Mouse (Mus musculus) bone marrow, adult 2 months (tissue): ENCODE results near the gene Mdfi. TPM values are rescaled to one million over a fixed set of nuclear protein-coding genes. Genes with fewer than 3 reads are reported as not detected.

Experiments used
- H3K27ac ChIP-seq: fragments of 200-500 bp; 2 replicates; pipeline ENCODE4 v1.5.1; 2012; ENCODE audit warnings: low read depth, mild to moderate bottlenecking, control low read depth, inconsistent platforms, low read length; ENCODE audit not compliant: control insufficient read depth, poor library complexity, insufficient read depth
- H3K4me1 ChIP-seq: fragments of 200-500 bp; 2 replicates; pipeline ENCODE4 v1.6.1; 2011; ENCODE audit warnings: low read length; ENCODE audit not compliant: control insufficient read depth, insufficient read depth
- H3K4me3 ChIP-seq: fragments of 200-500 bp; replicated peaks from 2 replicates; pipeline ENCODE3; 2011; ENCODE audit warnings: mild to moderate bottlenecking, low read depth, low read length, control low read depth; ENCODE audit not compliant: control insufficient read depth
- CTCF ChIP-seq: fragments of 200-500 bp; IDR thresholded peaks from 2 replicates; pipeline ENCODE4 v1.5.1; 2011; ENCODE audit warnings: low read length, control low read depth; ENCODE audit not compliant: control insufficient read depth, insufficient read depth
- POLR2A ChIP-seq: fragments of 200-500 bp; IDR thresholded peaks from 2 replicates; pipeline ENCODE4 v1.6.1; 2011; ENCODE audit warnings: low read depth, mild to moderate bottlenecking, control low read depth, low read length, borderline replicate concordance; ENCODE audit not compliant: control insufficient read depth
- WGBS: fragments of 180-500 bp; shearing (Covaris S2); methylation state at CpG from one replicate; pipeline ENCODE4 v1.1.7; 2018; 5-methylcytosine and 5-hydroxymethylcytosine counted together
- polyA plus RNA-seq: library from polyadenylated mRNA; stranded (reverse); fragments of >200 nt; gene quantifications from 2 replicates; pipeline ENCODE4 v1.2.4, GENCODE M21; 2011; ENCODE audit warnings: low replicate concordance; ENCODE audit not compliant: missing spikeins, insufficient read depth, insufficient read length

Gene Mdfi
- polyA plus RNA-seq, 1 experiment: 4.2 TPM

DNA sequence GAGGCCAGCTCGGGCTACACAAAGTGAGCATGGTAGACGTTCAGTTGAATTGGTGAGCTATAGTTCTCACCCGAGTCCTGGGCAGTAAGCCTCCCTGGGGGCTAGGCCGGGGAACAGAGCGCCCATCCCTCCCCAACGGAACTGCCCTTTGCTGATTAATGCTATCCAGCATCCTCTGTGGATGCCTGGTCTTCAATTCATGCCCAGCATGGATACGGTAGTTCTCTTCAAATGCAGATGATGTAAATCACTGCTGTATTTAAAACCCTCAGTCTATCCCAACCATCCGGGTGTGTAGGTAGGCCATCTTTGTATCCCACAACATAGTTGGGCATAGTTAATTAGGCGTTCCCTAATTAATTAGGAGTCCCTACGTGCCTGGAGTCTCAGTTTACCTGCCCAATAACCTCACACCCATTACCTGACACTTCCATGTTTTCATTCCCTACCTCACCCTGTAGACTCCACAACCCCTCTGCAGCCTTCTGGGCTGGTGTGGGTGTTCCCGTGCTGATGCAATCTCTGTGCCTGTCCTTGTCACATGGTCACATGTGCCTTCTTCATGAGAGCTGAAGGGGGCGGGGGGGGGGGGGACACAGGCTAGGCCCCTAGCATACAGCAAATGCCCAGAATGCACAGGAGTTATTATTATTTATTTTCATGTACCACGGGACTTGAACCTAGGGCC, 16.3 kb downstream of the Mdfi start:
- 79% methylated on average over 13 of the region's 13 CpGs for WGBS
- TF ChIP-seq CTCF (no peak), POLR2A (no peak)
- H3K4me1 ChIP-seq: no peaks in the 10 kb centered on the region
- no peak overlapping the region for H3K4me3 ChIP-seq
- H3K27ac ChIP-seq: no peak overlapping the region

DNA sequence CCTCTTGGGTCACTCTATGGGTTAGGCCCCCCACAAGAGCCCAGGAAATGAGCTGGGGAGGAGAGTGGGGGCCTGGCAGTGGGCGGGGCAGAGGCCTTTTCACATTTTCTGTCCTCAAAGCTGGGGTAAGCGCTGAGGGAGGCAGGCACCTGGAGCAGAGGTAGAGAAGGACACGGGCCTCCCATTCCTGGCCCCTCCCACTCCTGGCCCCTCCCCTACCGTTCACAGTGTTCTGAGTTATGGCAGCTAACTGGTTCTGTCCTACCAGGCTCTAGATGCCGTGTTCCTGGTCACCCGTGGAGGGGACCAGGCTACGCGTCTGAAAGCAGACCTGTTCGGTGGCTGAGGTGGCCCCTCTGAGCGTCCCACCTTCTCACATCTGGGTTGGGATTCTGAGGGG, 19.0 kb downstream of the Mdfi start:
- 75% methylated on average over 10 of the region's 10 CpGs for WGBS
- H3K27ac ChIP-seq: no peak overlapping the region
- TF ChIP-seq POLR2A (no peak), CTCF (no peak)
- H3K4me3 ChIP-seq: no peak overlapping the region
- H3K4me1 ChIP-seq: no peaks in the 10 kb centered on the region

DNA sequence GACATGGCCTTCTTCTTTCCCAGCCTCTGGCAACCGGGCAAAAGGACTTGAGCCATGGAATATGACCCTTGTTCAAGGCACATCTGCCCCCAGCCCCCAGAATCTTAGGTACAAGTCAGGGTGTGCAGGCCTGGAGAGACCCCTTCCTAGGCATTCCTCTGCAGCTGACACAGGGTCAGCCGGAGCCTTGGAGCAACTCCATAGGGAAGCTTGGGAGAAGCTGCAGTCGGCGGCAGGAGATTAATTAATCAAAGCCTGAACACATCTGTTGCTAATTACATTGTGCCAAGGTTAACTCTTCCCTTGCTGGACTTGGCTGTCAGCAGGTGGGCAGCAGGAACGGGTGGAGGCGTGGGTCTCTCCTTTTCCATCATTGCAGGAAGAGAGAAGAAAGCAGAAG, 20.0 kb downstream of the Mdfi start:
- Histone ChIP-seq H3K4me1 (no peaks in the 10 kb centered on the region), H3K4me3 (no peak overlapping the region), H3K27ac (no peak overlapping the region)
- 69% methylated on average over 6 of the region's 6 CpGs for WGBS
- no peak for TF ChIP-seq POLR2A
- TF ChIP-seq CTCF: no peak

DNA sequence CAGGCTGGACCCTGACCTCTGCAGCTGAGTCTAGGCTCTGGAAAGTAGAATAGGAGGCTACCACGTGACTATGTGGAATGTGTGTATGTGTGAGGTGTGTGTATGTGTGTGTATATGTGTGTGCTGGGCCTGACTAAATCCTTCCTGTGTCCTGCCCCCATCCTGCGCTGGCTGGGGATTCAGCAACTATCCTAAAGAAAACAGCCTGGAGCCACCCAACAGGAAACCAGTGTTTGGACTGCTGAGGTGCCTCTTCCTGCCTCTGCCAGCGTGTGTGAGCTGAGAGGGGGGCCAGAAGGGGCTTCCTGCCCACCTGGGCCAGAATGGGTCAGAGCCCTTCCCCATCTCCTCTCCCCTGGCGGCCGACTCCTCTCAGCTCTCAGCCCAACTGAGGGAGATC, 20.9 kb downstream of the Mdfi start:
- no peak for TF ChIP-seq POLR2A
- no peak for TF ChIP-seq CTCF
- Histone ChIP-seq H3K27ac (no peak overlapping the region), H3K4me3 (no peak overlapping the region), H3K4me1 (no peaks in the 10 kb centered on the region)
- 11% methylated on average over 5 of the region's 5 CpGs for WGBS

DNA sequence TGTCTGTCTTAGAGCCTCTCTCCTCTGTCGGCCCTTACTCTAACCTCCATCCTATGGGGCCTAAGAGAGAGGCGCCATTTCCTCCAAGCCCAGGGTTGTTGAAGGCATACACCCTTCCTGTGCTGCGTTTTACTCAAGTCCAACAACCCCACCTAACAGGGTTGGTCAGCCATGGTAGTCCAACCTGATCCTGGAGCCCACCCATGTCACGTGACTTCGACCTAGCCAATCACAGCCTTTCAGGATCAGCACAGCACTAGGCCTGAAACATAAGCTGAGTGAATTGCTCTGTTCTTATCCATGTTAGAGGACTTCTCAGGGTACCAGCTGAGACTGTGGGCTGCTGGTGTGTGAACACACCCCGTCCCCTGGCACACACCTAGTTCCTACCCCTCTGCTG, 22.3 kb downstream of the Mdfi start:
- no peak overlapping the region for H3K27ac ChIP-seq
- no peak for TF ChIP-seq CTCF
- no peak for TF ChIP-seq POLR2A
- 70% methylated on average over 5 of the region's 6 CpGs for WGBS

DNA sequence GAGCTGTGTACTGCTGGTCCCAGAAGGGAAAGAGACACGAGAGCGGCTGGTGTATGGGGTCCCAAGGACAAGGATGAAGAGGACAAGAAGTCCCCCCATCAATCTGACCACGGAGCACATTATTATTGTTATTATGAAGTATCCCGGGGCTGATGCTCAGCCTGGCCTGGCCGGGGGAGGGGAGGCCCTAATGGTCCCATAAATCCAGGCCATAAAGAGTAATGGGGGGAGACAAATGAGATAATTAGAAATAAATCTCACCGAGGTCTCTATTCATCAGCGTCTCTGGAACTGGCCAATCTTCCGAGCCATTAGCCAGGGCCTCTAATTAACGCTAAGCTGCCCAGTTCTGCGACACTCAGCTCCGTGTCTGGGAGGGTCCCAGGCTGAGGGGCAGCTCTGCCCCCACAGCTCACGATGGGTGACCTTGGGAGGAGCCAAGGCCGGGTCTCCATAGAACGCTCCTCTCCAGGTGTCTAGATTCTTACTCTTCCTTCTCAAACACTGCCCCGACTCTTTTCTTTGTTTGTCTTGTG, 23.2 kb downstream of the Mdfi start:
- Histone ChIP-seq H3K27ac (no peak overlapping the region), H3K4me1 (no peaks in the 10 kb centered on the region), H3K4me3 (no peak overlapping the region)
- TF ChIP-seq POLR2A (no peak), CTCF (no peak)
- WGBS: 84% methylated on average over 15 of the region's 15 CpGs

More for the DNA sequence above, 22.3 kb downstream of the Mdfi start:
- no peaks in the 10 kb centered on the region for H3K4me1 ChIP-seq
- no peak overlapping the region for H3K4me3 ChIP-seq

DNA sequence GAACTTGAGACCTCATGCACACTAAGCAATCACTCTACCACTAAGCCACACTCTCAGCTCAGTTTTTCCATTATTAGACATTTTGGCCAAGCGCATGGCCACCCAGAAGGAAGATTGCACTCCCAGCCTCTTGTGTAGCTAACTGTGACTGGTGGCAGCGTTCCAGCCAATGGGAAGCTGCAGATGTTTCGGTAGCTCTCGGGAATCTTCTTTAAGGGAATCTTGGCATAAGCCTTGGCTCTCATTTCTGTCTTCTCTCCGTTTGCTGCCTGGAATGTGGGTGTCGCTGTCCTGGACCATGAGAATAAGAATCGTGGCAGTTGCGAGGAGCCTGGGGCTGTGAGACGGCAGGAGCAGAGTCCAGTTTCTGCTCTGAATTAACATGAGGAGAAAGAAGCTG, 28.3 kb downstream of the Mdfi start:
- H3K4me1 ChIP-seq: no peaks in the 10 kb centered on the region
- 87% methylated on average over 9 of the region's 9 CpGs for WGBS
- no peak overlapping the region for H3K4me3 ChIP-seq
- TF ChIP-seq CTCF (no peak), POLR2A (no peak)
- H3K27ac ChIP-seq: no peak overlapping the region

DNA sequence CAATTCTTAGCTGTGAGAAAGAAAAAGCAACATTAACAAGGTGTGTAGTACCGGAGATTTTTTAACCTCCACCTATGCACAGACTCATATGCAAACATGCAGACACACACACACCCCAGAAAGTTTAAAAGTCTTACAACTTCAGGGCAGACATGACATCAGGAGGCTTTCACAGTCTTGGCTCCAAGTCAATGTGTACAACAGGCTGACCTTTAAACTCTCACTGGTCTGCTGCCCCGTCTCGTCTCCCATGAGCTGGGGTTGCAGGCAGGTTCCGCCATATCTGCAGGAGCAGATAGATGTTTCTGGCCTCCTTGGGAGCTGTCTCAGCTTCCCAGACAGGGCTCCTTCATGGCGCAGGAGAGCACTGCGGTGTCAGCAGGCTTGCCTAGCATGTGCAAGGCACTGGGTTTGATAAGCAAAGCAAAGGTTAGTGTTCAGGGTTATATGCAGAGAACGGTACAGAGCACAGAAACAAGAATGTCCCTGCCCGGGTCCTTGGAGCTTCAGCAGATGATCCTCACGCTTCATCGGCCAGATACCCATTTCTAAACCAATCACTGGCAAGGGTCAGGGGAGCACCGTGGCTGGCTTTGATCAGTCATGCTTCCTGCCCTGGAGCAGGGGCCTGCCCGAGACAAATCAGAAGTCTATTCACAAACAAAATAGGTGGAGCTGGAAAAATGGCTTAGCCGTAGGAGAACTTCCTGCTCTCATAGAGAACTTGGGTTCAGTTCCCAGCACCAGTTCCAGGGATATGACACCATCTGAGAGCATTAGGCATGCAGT, 29.2 kb downstream of the Mdfi start:
- Histone ChIP-seq H3K4me1 (no peaks in the 10 kb centered on the region), H3K4me3 (no peak overlapping the region), H3K27ac (no peak overlapping the region)
- 76% methylated on average over 13 of the region's 13 CpGs for WGBS
- no peak for TF ChIP-seq POLR2A
- TF ChIP-seq CTCF: no peak

DNA sequence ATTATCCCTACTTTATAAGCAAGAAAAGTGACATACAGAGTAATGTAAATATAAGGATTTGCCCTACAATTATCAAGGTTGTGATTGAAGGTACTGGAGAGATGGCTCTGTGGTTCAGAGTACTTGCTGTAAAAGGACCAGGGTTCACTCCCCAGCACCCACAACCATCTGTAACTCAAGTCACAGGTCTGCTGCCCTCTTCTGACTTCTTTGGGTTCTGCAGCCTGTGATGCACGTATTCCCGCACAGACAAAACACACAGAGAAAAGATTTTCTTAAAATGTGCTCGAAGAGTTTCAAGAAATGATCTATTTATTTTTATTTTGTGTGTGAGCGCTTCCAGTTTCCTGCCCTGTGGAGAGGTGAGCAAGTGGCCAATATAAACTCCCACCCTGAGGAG, 30.8 kb downstream of the Mdfi start:
- TF ChIP-seq CTCF: no peak
- TF ChIP-seq POLR2A: no peak
- no peak overlapping the region for H3K4me3 ChIP-seq
- H3K4me1 ChIP-seq: no peaks in the 10 kb centered on the region
- no peak overlapping the region for H3K27ac ChIP-seq
- WGBS: 92% methylated on average over 4 of the region's 4 CpGs
